9 mouse cellular contexts compared by ENCODE assay signal in the genomic region with DNA sequence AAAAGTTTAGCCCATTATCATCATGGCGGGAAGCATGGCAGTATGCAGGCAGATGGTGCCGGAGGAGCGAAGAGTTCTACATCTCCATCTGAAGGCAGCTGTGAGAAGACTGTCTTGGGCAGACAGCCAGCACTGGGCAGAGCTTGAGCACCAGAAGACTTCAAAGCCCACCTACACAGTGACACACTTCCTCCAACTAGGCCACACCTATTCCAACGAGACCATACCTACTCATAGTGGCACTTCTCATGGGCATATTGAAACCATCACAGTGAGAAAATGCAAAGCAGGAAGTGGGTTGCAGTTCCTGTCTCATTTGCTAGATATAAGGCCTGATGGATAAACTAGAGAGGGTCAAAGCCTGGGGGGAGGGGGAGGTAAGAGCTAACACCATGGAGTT. TPM values are rescaled to one million over a fixed set of nuclear protein-coding genes. Genes with fewer than 3 reads are reported as not detected.
DNase-seq lines count a peak whose midpoint lies in the region; ATAC-seq lines count a peak whose summit lies in the region.
"Had no signal": no experiment of that assay in that cellular context is flagged by ENCODE, and none has a peak within 500 bp of the region (broad histone marks: within the 10 kb centered on the region; RNA-seq: fewer than 3 reads in every experiment).

No protein-coding gene starts in this region.

- peak; percentile 10 for DNase-seq in layer of hippocampus, adult 9-10 months (ENCODE audit: low spot score)
- DNase-seq in layer of hippocampus, postnatal 25 days (ENCODE audit: extremely low spot score in 1 of 2, low spot score in 1 of 2), result no peak
- DNase-seq in frontal cortex, postnatal 25 days (ENCODE audit: low spot score in 2 of 2), result peak; percentile 18 to 26
- peak; percentile 20 for DNase-seq in thymus, postnatal 14 days
- DNase-seq in kidney, postnatal 14 days, result no peak
- no peak for DNase-seq in heart, postnatal 36 days
- no peak for DNase-seq in adrenal gland, adult 18-20 months (ENCODE audit: low spot score in 2 of 2)
- DNase-seq: cerebellum, adult 9-11 months had no signal

- intact Hi-C loops in heart, postnatal 36 days (cut with DNase I), result no loop called here

- peak; percentile 69 for ATAC-seq in megakaryocyte, adult 5-6 weeks (ENCODE audit: poor library complexity, severe bottlenecking)

RNA-seq across cellular contexts. Expression of a gene that starts 29.5 kb away (rescaled TPM):
- 100 to 1,000 TPM; 199 to 201 TPM for total RNA-seq in layer of hippocampus, postnatal 25 days (2021)
- 0.58 and 1.4 TPM in 2 replicates for total RNA-seq in megakaryocyte, adult 5-6 weeks (2015)
- total RNA-seq in megakaryocyte, adult 5-6 weeks (2017), result 0.70 and 1.1 TPM in 2 replicates
- total RNA-seq in heart, postnatal 36 days (2021), result 1 to 10 TPM; 2.8 to 3.0 TPM
- 10 to 100 TPM; 29.4 to 52.4 TPM for total RNA-seq in adrenal gland, adult 18-20 months (2021)

Comparison
In these comparisons a context has a peak if more than half of its experiments do, and no peak if none do; other contexts are left out.
1. DNase-seq: peak in layer of hippocampus, adult 9-10 months (single experiment), frontal cortex, postnatal 25 days (2 of 2) and thymus, postnatal 14 days (single experiment); none in layer of hippocampus, postnatal 25 days (0 of 2), kidney, postnatal 14 days (single experiment), heart, postnatal 36 days (0 of 2) and adrenal gland, adult 18-20 months (0 of 2).
2. RNA of a gene that starts 29.5 kb away (total RNA-seq): 199 to 201 TPM in layer of hippocampus, postnatal 25 days and 29.4 to 52.4 TPM in adrenal gland, adult 18-20 months; 2.8 to 3.0 TPM in heart, postnatal 36 days and 0.58 to 1.4 TPM in megakaryocyte, adult 5-6 weeks; every median in the first group is over 4 times any median in the second.